Mouse (Mus musculus) hindbrain, embryonic 16.5 days (tissue): ENCODE results near the gene Dhrs4. TPM values are rescaled to one million over a fixed set of nuclear protein-coding genes. Genes with fewer than 3 reads are reported as not detected.

Source experiments
- ATAC-seq: fragments of 200-750 bp; cut with Nextera tagmentation; 2 replicates; pipeline ENCODE4 v1.8.0; 2017; ENCODE audit warnings: moderate TSS enrichment, moderate library complexity
- H3K27ac ChIP-seq: fragments of 300-500 bp; sonication (generic); 2 replicates; pipeline ENCODE4 v1.5.1; 2014; ENCODE audit warnings: low read depth, mild to moderate bottlenecking, control low read depth, low read length, moderate library complexity
- H3K27me3 ChIP-seq: fragments of 300-500 bp; sonication (generic); replicated peaks from 2 replicates; pipeline ENCODE4 v1.6.1; 2014; ENCODE audit warnings: low read length; ENCODE audit not compliant: control insufficient read depth, insufficient read depth
- H3K36me3 ChIP-seq: fragments of 300-500 bp; sonication (generic); 2 replicates; pipeline ENCODE4 v1.6.1; 2014; ENCODE audit warnings: mild to moderate bottlenecking, low read length, moderate library complexity, mixed read lengths; ENCODE audit not compliant: control insufficient read depth, insufficient read depth
- H3K4me1 ChIP-seq: fragments of 300-500 bp; sonication (generic); 2 replicates; pipeline ENCODE4 v1.6.1; 2014; ENCODE audit warnings: low read depth, low read length; ENCODE audit not compliant: control insufficient read depth, insufficient read depth
- H3K4me2 ChIP-seq: fragments of 300-500 bp; sonication (generic); 2 replicates; pipeline ENCODE4 v1.6.1; 2014; ENCODE audit warnings: mild to moderate bottlenecking, low read length, control low read depth, moderate library complexity
- H3K4me3 ChIP-seq: fragments of 300-500 bp; sonication (generic); 2 replicates; pipeline ENCODE4 v1.5.1; 2014; ENCODE audit warnings: mild to moderate bottlenecking, low read length, control low read depth, moderate library complexity
- H3K9ac ChIP-seq: fragments of 300-500 bp; sonication (generic); 2 replicates; pipeline ENCODE4 v1.6.1; 2014; ENCODE audit warnings: low read depth, mild to moderate bottlenecking, control low read depth, low read length, moderate library complexity
- H3K9me3 ChIP-seq: fragments of 300-500 bp; sonication (generic); 2 replicates; pipeline ENCODE4 v1.6.1; 2014; ENCODE audit warnings: mild to moderate bottlenecking, low read length, moderate library complexity; ENCODE audit not compliant: control insufficient read depth
- WGBS: fragments of 180-500 bp; shearing (Covaris S2); extraction: QIAGEN DNeasy Blood & Tissue Kit; methylation state at CpG from one replicate; pipeline ENCODE4 v1.1.7; 2014; 5-methylcytosine and 5-hydroxymethylcytosine counted together
- polyA plus RNA-seq: library from polyadenylated mRNA; unstranded; fragments of >200 nt; fragmentation: Nextera tagmentation; extraction: Ambion mirVana; gene quantifications from 2 replicates; pipeline ENCODE4 v1.2.1, GENCODE M21; 2015

The Dhrs4 gene
- polyA plus RNA-seq, 1 experiment from 2014 or later: 29.5 TPM

DNA sequence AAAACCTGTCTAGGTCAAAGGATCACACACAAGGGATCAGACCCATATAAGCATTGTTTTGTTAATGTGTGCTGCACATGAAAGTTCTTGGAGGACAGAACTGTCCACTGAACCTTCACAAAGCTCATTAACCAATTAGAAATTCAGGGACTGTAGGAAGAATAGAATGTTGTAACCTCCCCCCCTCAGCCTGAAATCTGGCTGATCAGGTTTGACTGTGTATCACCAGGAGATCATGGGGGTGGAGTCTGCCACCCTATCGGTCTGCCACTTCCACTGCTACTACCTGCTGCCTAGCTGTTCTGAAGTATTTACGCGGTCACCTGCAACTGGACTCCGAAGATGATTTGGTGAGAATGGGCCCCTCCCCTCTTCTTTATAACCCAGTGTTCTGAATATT is 18.8 kb upstream of the Dhrs4 start:
- Histone ChIP-seq H3K36me3 (no peaks in the 10 kb centered on the region), H3K9ac (no peak overlapping the region), H3K4me2 (no peak overlapping the region), H3K4me3 (no peak overlapping the region), H3K27me3 (no peaks in the 10 kb centered on the region), H3K9me3 (no peaks in the 10 kb centered on the region), H3K27ac (no peak overlapping the region), H3K4me1 (no peaks in the 10 kb centered on the region)
- no peak for ATAC-seq
- WGBS: 78% methylated on average over 4 of the region's 4 CpGs

DNA sequence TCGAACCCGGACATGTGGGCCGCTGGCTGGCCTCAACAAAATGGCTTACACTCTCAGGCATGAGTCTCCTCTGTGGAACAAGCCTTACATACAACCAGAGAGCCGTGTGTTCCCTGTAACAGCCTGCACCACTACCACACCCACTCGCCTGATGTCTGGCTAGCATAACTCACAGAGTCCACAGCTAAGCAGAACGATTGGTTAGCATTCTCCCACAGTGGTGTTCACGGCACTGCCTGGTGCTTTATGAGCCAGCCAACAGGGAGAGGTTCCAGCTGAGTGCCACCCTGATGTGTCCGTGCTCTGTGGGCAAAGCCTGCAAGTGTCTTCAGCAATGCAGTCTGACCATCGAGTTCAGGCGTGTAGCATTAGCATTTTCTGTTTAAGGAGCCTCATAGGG is 18.3 kb upstream of the Dhrs4 start:
- Histone ChIP-seq H3K36me3 (no peaks in the 10 kb centered on the region), H3K9ac (no peak overlapping the region), H3K4me3 (no peak overlapping the region), H3K4me2 (no peak overlapping the region), H3K27ac (no peak overlapping the region), H3K4me1 (no peaks in the 10 kb centered on the region), H3K27me3 (no peaks in the 10 kb centered on the region), H3K9me3 (no peaks in the 10 kb centered on the region)
- ATAC-seq: no peak
- WGBS: 75% methylated on average over 10 of the region's 10 CpGs

DNA sequence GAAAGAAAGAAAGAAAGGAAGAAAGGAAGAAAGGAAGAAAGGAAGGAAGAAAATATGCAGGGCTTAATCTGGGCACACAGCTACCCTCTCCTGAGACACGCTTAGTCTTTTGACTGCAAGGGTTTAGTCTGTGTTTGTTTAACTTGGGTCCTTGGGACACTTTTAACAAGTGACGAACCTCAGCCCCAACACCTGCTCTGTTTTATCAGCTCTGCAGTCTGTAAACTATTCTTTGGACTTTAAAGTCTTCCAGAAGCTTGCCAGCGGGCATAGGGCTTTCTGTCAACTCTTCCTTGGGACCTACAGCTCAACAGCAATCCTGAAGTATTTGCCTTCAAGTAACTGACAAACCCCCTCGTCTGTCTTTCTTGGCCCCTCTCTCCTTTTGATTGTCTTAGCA is 16.8 kb upstream of the Dhrs4 start:
- H3K9ac ChIP-seq: no peak overlapping the region
- H3K4me3 ChIP-seq: no peak overlapping the region
- 73% methylated on average over 4 of the region's 4 CpGs for WGBS
- H3K9me3 ChIP-seq: no peaks in the 10 kb centered on the region
- H3K4me1 ChIP-seq: no peaks in the 10 kb centered on the region
- H3K27ac ChIP-seq: no peak overlapping the region
- H3K4me2 ChIP-seq: no peak overlapping the region
- H3K36me3 ChIP-seq: no peaks in the 10 kb centered on the region
- no peak for ATAC-seq
- no peaks in the 10 kb centered on the region for H3K27me3 ChIP-seq

GRCm38 (mm10) chr14:55466481-55466880 is 12.1 kb upstream of the Dhrs4 start:
- Histone ChIP-seq H3K4me2 (no peak overlapping the region), H3K27ac (no peak overlapping the region), H3K4me1 (no peaks in the 10 kb centered on the region; the same call in 1 of the 2 replicates), H3K4me3 (no peak overlapping the region), H3K27me3 (no peaks in the 10 kb centered on the region), H3K36me3 (no peaks in the 10 kb centered on the region), H3K9ac (no peak overlapping the region), H3K9me3 (no peaks in the 10 kb centered on the region)
- 85% methylated on average over 4 of the region's 4 CpGs for WGBS
- ATAC-seq: no peak

DNA sequence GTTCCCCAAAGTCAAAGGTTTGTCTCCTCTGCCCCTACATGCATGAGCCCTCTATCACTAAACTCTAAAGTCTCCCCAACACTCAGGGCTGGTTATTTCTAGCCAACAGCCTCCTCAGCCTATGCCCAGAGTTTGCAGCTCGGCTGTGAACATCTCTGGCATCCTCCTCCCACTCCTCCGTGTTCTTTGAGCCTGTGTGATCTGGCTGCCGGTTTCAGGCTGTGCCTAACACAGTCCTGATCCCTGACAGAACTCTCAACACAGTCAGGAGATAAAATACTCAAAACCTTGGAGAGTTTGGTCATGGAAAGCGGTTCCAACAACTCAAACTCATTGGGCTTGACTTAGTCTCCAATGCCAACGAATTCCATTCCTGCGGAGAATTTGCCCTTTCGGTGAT is 11.4 kb upstream of the Dhrs4 start:
- ATAC-seq: no peak
- no peak overlapping the region for H3K9ac ChIP-seq

GRCm38 (mm10) chr14:55468301-55468741 is 10.2 kb upstream of the Dhrs4 start:
- no peaks in the 10 kb centered on the region for H3K36me3 ChIP-seq

More for the DNA sequence above, 11.4 kb upstream of the Dhrs4 start:
- no peaks in the 10 kb centered on the region for H3K27me3 ChIP-seq
- no peaks in the 10 kb centered on the region for H3K36me3 ChIP-seq
- H3K4me3 ChIP-seq: no peak overlapping the region
- H3K9me3 ChIP-seq: no peaks in the 10 kb centered on the region
- no peak overlapping the region for H3K4me2 ChIP-seq
- no peak overlapping the region for H3K27ac ChIP-seq
- no peaks in the 10 kb centered on the region; the same call in 1 of the 2 replicates for H3K4me1 ChIP-seq
- 85% methylated on average over 7 of the region's 7 CpGs for WGBS

DNA sequence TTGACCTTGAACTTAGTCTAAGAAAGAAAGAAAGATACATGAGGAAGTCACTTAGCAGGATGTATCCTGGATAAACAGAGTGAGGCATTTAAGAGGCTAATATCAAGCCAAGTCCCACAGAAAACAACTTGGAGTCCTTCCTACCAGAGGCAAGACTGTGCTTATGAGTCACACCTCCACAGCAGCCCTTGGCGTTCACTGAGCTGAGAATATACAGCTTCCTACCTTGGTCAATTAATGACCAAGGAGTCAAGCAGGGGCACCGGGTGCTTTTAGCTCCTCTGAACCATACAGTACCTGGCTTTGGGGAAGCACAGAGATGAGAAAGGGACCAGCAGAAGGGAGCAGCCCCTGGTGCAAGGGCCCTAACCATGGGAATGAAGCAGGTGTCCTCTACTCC is 9.5 kb upstream of the Dhrs4 start:
- WGBS: 86% methylated on average over 2 of the region's 2 CpGs
- H3K27me3 ChIP-seq: no peaks in the 10 kb centered on the region
- H3K27ac ChIP-seq: no peak overlapping the region
- H3K4me2 ChIP-seq: no peak overlapping the region
- no peaks in the 10 kb centered on the region; the same call in 1 of the 2 replicates for H3K4me1 ChIP-seq
- no peak for ATAC-seq
- H3K4me3 ChIP-seq: no peak overlapping the region
- H3K36me3 ChIP-seq: no peaks in the 10 kb centered on the region
- H3K9ac ChIP-seq: no peak overlapping the region
- H3K9me3 ChIP-seq: no peaks in the 10 kb centered on the region

More at GRCm38 (mm10) chr14:55468301-55468741, 10.2 kb upstream of the Dhrs4 start:
- H3K9me3 ChIP-seq: no peaks in the 10 kb centered on the region
- H3K4me2 ChIP-seq: no peak overlapping the region
- no peak overlapping the region for H3K27ac ChIP-seq
- no peak overlapping the region for H3K4me3 ChIP-seq
- no peak for ATAC-seq
- no peaks in the 10 kb centered on the region; the same call in 1 of the 2 replicates for H3K4me1 ChIP-seq
- 93% methylated on average over 2 of the region's 2 CpGs for WGBS
- H3K9ac ChIP-seq: no peak overlapping the region
- H3K27me3 ChIP-seq: no peaks in the 10 kb centered on the region

GRCm38 (mm10) chr14:55469821-55470220 is 8.7 kb upstream of the Dhrs4 start:
- WGBS: 87% methylated on average over 6 of the region's 6 CpGs
- H3K9ac ChIP-seq: no peak overlapping the region
- H3K4me3 ChIP-seq: no peak overlapping the region
- H3K9me3 ChIP-seq: no peaks in the 10 kb centered on the region
- H3K4me2 ChIP-seq: no peak overlapping the region
- no peak for ATAC-seq
- H3K27me3 ChIP-seq: no peaks in the 10 kb centered on the region
- H3K36me3 ChIP-seq: no peaks in the 10 kb centered on the region
- H3K27ac ChIP-seq: no peak overlapping the region
- H3K4me1 ChIP-seq: no peaks in the 10 kb centered on the region; the same call in 1 of the 2 replicates

- Histone ChIP-seq H3K4me2 (0 out of 2 replicates have a peak overlapping the region, but pooled peaks have one; percentile 21), H3K27me3 (no peaks in the 10 kb centered on the region), H3K36me3 (no peaks in the 10 kb centered on the region), H3K9me3 (no peaks in the 10 kb centered on the region), H3K9ac (no peak overlapping the region), H3K4me1 (no peaks in the 10 kb centered on the region; the same call in 1 of the 2 replicates), H3K27ac (no peak overlapping the region), H3K4me3 (no peak overlapping the region)
- WGBS: 12% methylated on average over 10 of the region's 10 CpGs
- no peak for ATAC-seq
Measured at GRCm38 (mm10) chr14:55470806-55471205, 7.8 kb upstream of the Dhrs4 start.

GRCm38 (mm10) chr14:55475654-55476053 is 2.9 kb upstream of the Dhrs4 start:
- Histone ChIP-seq H3K4me3 (no peak overlapping the region), H3K4me1 (no peaks in the 10 kb centered on the region; the same call in 1 of the 2 replicates), H3K27ac (no peak overlapping the region), H3K4me2 (no peak overlapping the region), H3K9ac (no peak overlapping the region), H3K27me3 (no peaks in the 10 kb centered on the region), H3K36me3 (no peaks in the 10 kb centered on the region), H3K9me3 (no peaks in the 10 kb centered on the region)
- 58% methylated on average over 2 of the region's 2 CpGs for WGBS
- no peak for ATAC-seq
